ENCODE assay signal across 17 mouse cellular contexts in the genomic region with DNA sequence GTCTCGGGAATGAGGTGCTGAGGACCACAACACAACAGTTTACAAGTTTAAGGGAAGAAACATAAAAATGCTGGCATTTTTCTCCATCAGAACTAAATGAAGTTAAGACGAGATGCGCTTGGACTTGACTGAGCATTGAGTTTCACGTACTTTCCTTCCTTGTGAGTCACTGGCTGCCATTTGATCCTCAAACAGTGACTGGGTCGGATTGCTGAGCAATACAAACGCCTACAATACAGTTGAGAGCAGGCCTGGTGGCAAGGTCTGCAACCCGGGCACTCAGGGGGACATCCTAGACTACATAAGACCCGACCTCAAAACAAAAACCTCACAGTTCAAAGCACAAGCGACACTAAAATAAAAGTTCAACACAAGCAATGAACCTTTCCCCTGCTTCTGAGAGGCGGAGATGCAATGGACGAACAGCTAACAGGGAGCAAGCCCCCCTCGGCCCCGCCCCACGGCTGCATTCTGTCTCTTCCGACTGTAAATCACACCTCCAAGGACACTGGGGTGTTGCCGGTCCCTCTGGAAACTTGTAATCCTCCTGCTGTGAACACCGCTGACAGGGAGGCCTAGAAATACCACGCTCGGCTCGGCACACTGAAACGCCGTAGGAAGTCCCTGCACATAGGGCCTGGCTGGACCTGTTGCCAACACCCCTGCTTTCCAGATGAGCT. TPM values are rescaled to one million over a fixed set of nuclear protein-coding genes. Genes with fewer than 3 reads are reported as not detected.
DNase-seq lines count a peak whose midpoint lies in the region; ATAC-seq lines count a peak whose summit lies in the region.
"Had no signal": no experiment of that assay in that cellular context is flagged by ENCODE, and none has a peak within 500 bp of the region (broad histone marks: within the 10 kb centered on the region; RNA-seq: fewer than 3 reads in every experiment).

No protein-coding gene starts in this region.

- H3K4me3 ChIP-seq in heart, embryonic 15.5 days: no peak overlapping the region
- H3K4me3 ChIP-seq in embryonic facial prominence, embryonic 15.5 days (replicated peaks): no peak overlapping the region
- H3K4me3 ChIP-seq: lung, embryonic 15.5 days; megakaryocyte, embryonic 14.5 days had no signal

- peak overlapping the region; percentile 77; the same call in 1 of the 2 replicates for H3K27ac ChIP-seq in heart, embryonic 15.5 days
- 0 out of 2 replicates have a peak overlapping the region, but pooled peaks have one; percentile 39 for H3K27ac ChIP-seq in embryonic facial prominence, embryonic 15.5 days (replicated peaks)
- H3K27ac ChIP-seq: lung, embryonic 15.5 days had no signal

- intact Hi-C loops in heart, postnatal 14 days (cut with DNase I): no loop called here
- intact Hi-C loops in left cerebral cortex, postnatal 14 days (cut with DNase I): no loop called here

- H3K9ac ChIP-seq in heart, embryonic 15.5 days: no peak overlapping the region
- no peak overlapping the region for H3K9ac ChIP-seq in embryonic facial prominence, embryonic 15.5 days
- H3K9ac ChIP-seq: lung, embryonic 15.5 days had no signal

- DNase-seq in heart, postnatal 14 days: no peak
- DNase-seq in ZHBTc4 (ENCODE audit: low read depth, low spot score): peak; percentile 63
- peak; percentile 55 to 62 for DNase-seq in kidney, postnatal 4 days
- no peak for DNase-seq in left cerebral cortex, postnatal 14 days (ENCODE audit: low spot score in 2 of 2)
- DNase-seq: cerebellum, adult 9-10 months had no signal

- no peaks in the 10 kb centered on the region for H3K9me3 ChIP-seq in heart, embryonic 15.5 days (replicated peaks)
- H3K9me3 ChIP-seq in embryonic facial prominence, embryonic 15.5 days (replicated peaks): no peaks in the 10 kb centered on the region
- H3K9me3 ChIP-seq: lung, embryonic 15.5 days; megakaryocyte, embryonic 14.5 days had no signal

- no peak for ATAC-seq in heart, embryonic 15.5 days (replicated peaks; ENCODE audit: insufficient number of reproducible peaks, insufficient read depth, low FRiP score, low read depth)
- ATAC-seq in embryonic facial prominence, embryonic 15.5 days (ENCODE audit: insufficient number of reproducible peaks, low FRiP score, low TSS enrichment, low read depth): no peak
- ATAC-seq in cerebellum, adult (ENCODE audit: insufficient number of reproducible peaks, low FRiP score, low TSS enrichment): no peak
- ATAC-seq in megakaryocyte-erythroid progenitor cell, adult 5-6 weeks (replicated peaks; ENCODE audit: low FRiP score, low TSS enrichment, poor library complexity, severe bottlenecking): no peak
- ATAC-seq: Patski had no signal

- H3K4me1 ChIP-seq in heart, embryonic 15.5 days (replicated peaks): peaks cover 47% of the 10 kb centered on the region
- H3K4me1 ChIP-seq in embryonic facial prominence, embryonic 15.5 days: peaks cover 34% of the 10 kb centered on the region

- no peaks in the 10 kb centered on the region for H3K27me3 ChIP-seq in heart, embryonic 15.5 days
- no peaks in the 10 kb centered on the region for H3K27me3 ChIP-seq in embryonic facial prominence, embryonic 15.5 days
- H3K27me3 ChIP-seq: lung, embryonic 15.5 days; megakaryocyte, embryonic 14.5 days; Patski had no signal

- 72% methylated on average over 22 of the region's 22 CpGs for WGBS in heart, embryonic 15.5 days
- 76% methylated on average over 22 of the region's 22 CpGs for WGBS in embryonic facial prominence, embryonic 15.5 days

- no peak overlapping the region for H3K4me2 ChIP-seq in heart, embryonic 15.5 days
- H3K4me2 ChIP-seq in embryonic facial prominence, embryonic 15.5 days (replicated peaks): no peak overlapping the region
- H3K4me2 ChIP-seq: lung, embryonic 15.5 days had no signal

- peaks cover 22% of the 10 kb centered on the region for H3K36me3 ChIP-seq in heart, embryonic 15.5 days
- H3K36me3 ChIP-seq in embryonic facial prominence, embryonic 15.5 days: peaks cover 55% of the 10 kb centered on the region

RNA-seq across cellular contexts. Expression of gene Pola2, which starts 9.8 kb away (rescaled TPM):
- 35.8 and 48.9 TPM in 2 replicates for polyA plus RNA-seq in heart, embryonic 15.5 days (2015; fragmentation: Nextera tagmentation; extraction: Ambion mirVana)
- 10 to 100 TPM; 12.3 to 14.2 TPM for total RNA-seq in heart, postnatal 14 days (2021)
- 59.6 and 65.4 TPM in 2 replicates for polyA plus RNA-seq in embryonic facial prominence, embryonic 15.5 days (2015; fragmentation: Nextera tagmentation; extraction: Ambion mirVana)
- total RNA-seq in left cerebral cortex, postnatal 14 days (2021): 1 to 10 TPM; 6.2 to 6.6 TPM
- total RNA-seq in megakaryocyte-erythroid progenitor cell, adult 5-6 weeks (2014; fragmentation: Nextera tagmentation): 134 and 164 TPM in 2 replicates
- total RNA-seq in megakaryocyte-erythroid progenitor cell, adult 5-6 weeks (2017): 62.6 and 87.0 TPM in 2 replicates

RNA-seq across cellular contexts. Expression of gene Cdc42ep2, which starts 29.6 kb away (rescaled TPM):
- 10.4 and 13.0 TPM in 2 replicates for polyA plus RNA-seq in heart, embryonic 15.5 days (2015; fragmentation: Nextera tagmentation; extraction: Ambion mirVana)
- 10 to 100 TPM in 1 of 2 experiments, 1 to 10 TPM in 1; 9.9 to 12.0 TPM for total RNA-seq in heart, postnatal 14 days (2021)
- 11.0 TPM in 2 replicates for polyA plus RNA-seq in embryonic facial prominence, embryonic 15.5 days (2015; fragmentation: Nextera tagmentation; extraction: Ambion mirVana)
- total RNA-seq in left cerebral cortex, postnatal 14 days (2021): 1 to 10 TPM; 7.1 to 8.0 TPM
- total RNA-seq in megakaryocyte-erythroid progenitor cell, adult 5-6 weeks (2014; fragmentation: Nextera tagmentation): 0.77 TPM in 1 of 2 replicates, not detected in the other
- total RNA-seq in megakaryocyte-erythroid progenitor cell, adult 5-6 weeks (2017): not detected in 2 replicates
- total RNA-seq: granulocyte monocyte progenitor cell, adult 5-6 weeks; hematopoietic stem cell, adult 5-6 weeks had no signal

RNA-seq across cellular contexts. Expression of gene Slc22a20, which starts 31.8 kb away (rescaled TPM):
- polyA plus RNA-seq in heart, embryonic 15.5 days (2015; fragmentation: Nextera tagmentation; extraction: Ambion mirVana): not detected in 2 replicates
- total RNA-seq in heart, postnatal 14 days (2021): not detected
- polyA plus RNA-seq in embryonic facial prominence, embryonic 15.5 days (2015; fragmentation: Nextera tagmentation; extraction: Ambion mirVana): not detected in 2 replicates
- not detected for total RNA-seq in left cerebral cortex, postnatal 14 days (2021)
- not detected in 2 replicates for total RNA-seq in megakaryocyte-erythroid progenitor cell, adult 5-6 weeks (2014; fragmentation: Nextera tagmentation)
- not detected in 2 replicates for total RNA-seq in megakaryocyte-erythroid progenitor cell, adult 5-6 weeks (2017)
- total RNA-seq: granulocyte monocyte progenitor cell, adult 5-6 weeks; hematopoietic stem cell, adult 5-6 weeks had no signal
- polyA plus RNA-seq: brain, embryonic 14.5 days; intestine, embryonic 14.5 days; limb, embryonic 14.5 days; lung, embryonic 15.5 days; Patski had no signal

RNA-seq across cellular contexts. Expression of gene Dpf2, which starts 41.4 kb away (rescaled TPM):
- polyA plus RNA-seq in heart, embryonic 15.5 days (2015; fragmentation: Nextera tagmentation; extraction: Ambion mirVana): 81.9 and 106 TPM in 2 replicates
- 100 to 1,000 TPM; 101 TPM for total RNA-seq in heart, postnatal 14 days (2021)
- 144 and 167 TPM in 2 replicates for polyA plus RNA-seq in embryonic facial prominence, embryonic 15.5 days (2015; fragmentation: Nextera tagmentation; extraction: Ambion mirVana)
- 10 to 100 TPM; 87.6 to 90.4 TPM for total RNA-seq in left cerebral cortex, postnatal 14 days (2021)
- total RNA-seq in megakaryocyte-erythroid progenitor cell, adult 5-6 weeks (2014; fragmentation: Nextera tagmentation): 91.2 and 95.9 TPM in 2 replicates
- 75.0 and 124 TPM in 2 replicates for total RNA-seq in megakaryocyte-erythroid progenitor cell, adult 5-6 weeks (2017)

Comparison
In these comparisons a context has a peak if more than half of its experiments do, and no peak if none do; other contexts are left out.
1. DNase-seq: peak in ZHBTc4 (single experiment) and kidney, postnatal 4 days (2 of 2); none in heart, postnatal 14 days (0 of 2) and left cerebral cortex, postnatal 14 days (0 of 2).
2. RNA of gene Pola2, which starts 9.8 kb away (total RNA-seq): 62.6 to 164 TPM in megakaryocyte-erythroid progenitor cell, adult 5-6 weeks; 12.3 to 14.2 TPM in heart, postnatal 14 days and 6.2 to 6.6 TPM in left cerebral cortex, postnatal 14 days; every median in the first group is over 4 times any median in the second.
3. RNA of gene Cdc42ep2, which starts 29.6 kb away (total RNA-seq): 9.9 to 12.0 TPM in heart, postnatal 14 days and 7.1 to 8.0 TPM in left cerebral cortex, postnatal 14 days; 0.77 TPM in megakaryocyte-erythroid progenitor cell, adult 5-6 weeks; every median in the first group is over 4 times any median in the second.